14 mouse cellular contexts compared by ENCODE assay signal in the genomic region with DNA sequence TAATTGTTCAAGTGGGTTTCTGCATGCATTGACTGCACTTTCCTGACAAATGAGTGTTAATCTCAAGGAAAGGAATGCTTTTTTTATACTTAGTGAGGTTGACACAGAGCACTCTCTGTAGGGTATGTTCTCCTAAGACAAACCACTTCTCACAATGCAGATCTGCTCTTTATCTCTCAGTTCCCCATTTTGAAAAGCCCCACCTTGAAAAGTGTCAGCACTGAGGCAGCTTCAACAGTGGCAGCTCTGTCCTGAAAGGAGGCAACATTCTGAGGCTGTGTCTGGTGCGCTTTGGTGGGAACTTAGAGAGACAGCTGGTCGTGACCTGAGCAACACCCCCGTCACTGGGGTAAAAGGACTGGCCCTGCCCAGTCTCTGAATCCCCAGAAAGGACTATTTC. TPM values are rescaled to one million over a fixed set of nuclear protein-coding genes. Genes with fewer than 3 reads are reported as not detected.
A peak's percentile ranks its signal among the peaks of the same experiment; 100 is the strongest.
DNase-seq lines count a peak whose midpoint lies in the region; ATAC-seq and TF ChIP-seq lines count a peak whose summit lies in the region.
"Had no signal": no experiment of that assay in that cellular context is flagged by ENCODE, and none has a peak within 500 bp of the region (broad histone marks: within the 10 kb centered on the region; RNA-seq: fewer than 3 reads in every experiment).

No protein-coding gene starts in this region.

- no peak overlapping the region for H3K4me3 ChIP-seq in hindbrain, embryonic 10.5 days
- H3K4me3 ChIP-seq in hindbrain, embryonic 13.5 days, result no peak overlapping the region
- H3K4me3 ChIP-seq in neural tube, embryonic 11.5 days (ENCODE audit: low read depth, low read length), result no peak overlapping the region
- H3K4me3 ChIP-seq in spleen, adult 2 months (ENCODE audit: extremely low read depth, insufficient read depth, insufficient read length), result no peak overlapping the region
- H3K4me3 ChIP-seq: erythroblast, embryonic 14.5 days had no signal

- no peak for ATAC-seq in hindbrain, embryonic 13.5 days (ENCODE audit: low FRiP score)
- ATAC-seq in neural tube, embryonic 11.5 days (ENCODE audit: insufficient read depth, low FRiP score, low TSS enrichment), result no peak
- peak; percentile 71 for ATAC-seq in granulocyte monocyte progenitor cell, adult 5-6 weeks (replicated peaks; ENCODE audit: poor library complexity, severe bottlenecking)

- 41% methylated on average over 3 of the region's 3 CpGs for WGBS in hindbrain, embryonic 10.5 days
- WGBS in hindbrain, embryonic 13.5 days, result 53% methylated on average over 3 of the region's 3 CpGs
- WGBS in neural tube, embryonic 11.5 days, result 67% methylated on average over 3 of the region's 3 CpGs
- 22% methylated on average over 3 of the region's 3 CpGs for WGBS in spleen, adult 2 months

- TF ChIP-seq CTCF in spleen, adult 2 months (IDR thresholded peaks at IDR 0.05; ENCODE audit: extremely low read depth, insufficient read depth, insufficient read length, insufficient replicate concordance), result no peak

- no peak for DNase-seq in hindbrain, embryonic 10.5 days (ENCODE audit: low spot score)
- DNase-seq in neural tube, embryonic 11.5 days (ENCODE audit: low spot score), result no peak
- no peak for DNase-seq in neural tube, embryonic 10.5 days (ENCODE audit: extremely low spot score, low spot score)
- DNase-seq in spleen, adult 2 months (ENCODE audit: low read depth in 1 of 2, low spot score in 2 of 2), result peak; percentile 34 to 39
- DNase-seq in left cerebral cortex, postnatal 25 days (ENCODE audit: low spot score in 2 of 2), result no peak
- no peak for DNase-seq in adrenal gland, adult 2 months
- DNase-seq: cerebellum, adult 8-10 months; midbrain, embryonic 14.5 days had no signal

- no peak overlapping the region for H3K9ac ChIP-seq in hindbrain, embryonic 13.5 days
- H3K9ac ChIP-seq in neural tube, embryonic 11.5 days (ENCODE audit: low read length), result no peak overlapping the region

- peaks cover 27% of the 10 kb centered on the region for H3K4me1 ChIP-seq in hindbrain, embryonic 10.5 days (replicated peaks)
- H3K4me1 ChIP-seq in hindbrain, embryonic 13.5 days (replicated peaks), result peaks cover 11% of the 10 kb centered on the region
- no peaks in the 10 kb centered on the region for H3K4me1 ChIP-seq in neural tube, embryonic 11.5 days (ENCODE audit: control insufficient read depth, insufficient read depth, low read length)
- peaks cover 26% of the 10 kb centered on the region; the same call in 1 of the 2 replicates for H3K4me1 ChIP-seq in spleen, adult 2 months (ENCODE audit: control insufficient read depth, insufficient read depth, insufficient read length)

- intact Hi-C loops in left cerebral cortex, postnatal 25 days (cut with DNase I), result no loop called here

- H3K9me3 ChIP-seq in hindbrain, embryonic 10.5 days, result no peaks in the 10 kb centered on the region
- no peaks in the 10 kb centered on the region for H3K9me3 ChIP-seq in hindbrain, embryonic 13.5 days
- H3K9me3 ChIP-seq in neural tube, embryonic 11.5 days (ENCODE audit: control insufficient read depth, low read length), result no peaks in the 10 kb centered on the region

- no peak overlapping the region for H3K4me2 ChIP-seq in hindbrain, embryonic 13.5 days
- H3K4me2 ChIP-seq in neural tube, embryonic 11.5 days (ENCODE audit: low read depth), result no peak overlapping the region

- H3K27ac ChIP-seq in hindbrain, embryonic 10.5 days, result peak overlapping the region; percentile 57; the same call in 1 of the 2 replicates
- no peak overlapping the region for H3K27ac ChIP-seq in hindbrain, embryonic 13.5 days
- H3K27ac ChIP-seq in neural tube, embryonic 11.5 days (ENCODE audit: low read depth, low read length), result 0 out of 2 replicates have a peak overlapping the region, but pooled peaks have one; percentile 20
- peak overlapping the region; percentile 47 for H3K27ac ChIP-seq in spleen, adult 2 months (ENCODE audit: insufficient read depth, low read length)

- H3K36me3 ChIP-seq in hindbrain, embryonic 10.5 days, result peaks cover 57% of the 10 kb centered on the region
- H3K36me3 ChIP-seq in hindbrain, embryonic 13.5 days, result peaks cover 37% of the 10 kb centered on the region
- no peaks in the 10 kb centered on the region for H3K36me3 ChIP-seq in neural tube, embryonic 11.5 days (ENCODE audit: control insufficient read depth, insufficient read depth, low read length)
- no peaks in the 10 kb centered on the region for H3K36me3 ChIP-seq in spleen, adult 2 months (ENCODE audit: control insufficient read depth, insufficient read depth, low read length)

- TF ChIP-seq POLR2A in spleen, adult 2 months (IDR thresholded peaks at IDR 0.05; ENCODE audit: low read depth, low read length), result no peak

- H3K27me3 ChIP-seq in hindbrain, embryonic 10.5 days (ENCODE audit: insufficient read depth, poor library complexity, severe bottlenecking), result no peaks in the 10 kb centered on the region
- no peaks in the 10 kb centered on the region for H3K27me3 ChIP-seq in hindbrain, embryonic 13.5 days
- no peaks in the 10 kb centered on the region for H3K27me3 ChIP-seq in neural tube, embryonic 11.5 days (ENCODE audit: control insufficient read depth, insufficient read depth, low read length)
- no peaks in the 10 kb centered on the region for H3K27me3 ChIP-seq in spleen, adult 2 months (ENCODE audit: control insufficient read depth, insufficient read depth, low read length)

RNA-seq across cellular contexts. Expression of a gene that starts 22.5 kb away (rescaled TPM):
- 0.20 and 0.37 TPM in 2 replicates for polyA plus RNA-seq in hindbrain, embryonic 10.5 days (2016; fragmentation: Nextera tagmentation; extraction: Ambion mirVana)
- 0.21 and 0.58 TPM in 2 replicates for polyA plus RNA-seq in hindbrain, embryonic 13.5 days (2015; fragmentation: Nextera tagmentation; extraction: Ambion mirVana)
- polyA plus RNA-seq in neural tube, embryonic 11.5 days (2014; fragmentation: Nextera tagmentation; extraction: Ambion mirVana), result not detected in 2 replicates
- not detected in 2 replicates for total RNA-seq in granulocyte monocyte progenitor cell, adult 5-6 weeks (2014; fragmentation: Nextera tagmentation)
- total RNA-seq in granulocyte monocyte progenitor cell, adult 5-6 weeks (2017), result not detected in 2 replicates
- polyA plus RNA-seq in spleen, adult 2 months (2012; rRNA removed), result 0.16 and 0.37 TPM in 2 replicates
- under 1 TPM in 1 of 2 experiments, not detected in 1; 0.25 TPM for total RNA-seq in left cerebral cortex, postnatal 25 days (2021)
- under 1 TPM; 0.52 to 0.95 TPM for total RNA-seq in adrenal gland, adult 2 months (2021)
- polyA plus RNA-seq in adrenal gland, adult 2 months (2012; rRNA removed), result 2.2 and 3.4 TPM in 2 replicates
- polyA plus RNA-seq: erythroblast, embryonic 14.5 days had no signal

RNA-seq across cellular contexts. Expression of a gene that starts 35.7 kb away (rescaled TPM):
- not detected in 2 replicates for polyA plus RNA-seq in hindbrain, embryonic 10.5 days (2016; fragmentation: Nextera tagmentation; extraction: Ambion mirVana)
- polyA plus RNA-seq in hindbrain, embryonic 13.5 days (2015; fragmentation: Nextera tagmentation; extraction: Ambion mirVana), result not detected in 2 replicates
- not detected in 2 replicates for polyA plus RNA-seq in neural tube, embryonic 11.5 days (2014; fragmentation: Nextera tagmentation; extraction: Ambion mirVana)
- total RNA-seq in granulocyte monocyte progenitor cell, adult 5-6 weeks (2014; fragmentation: Nextera tagmentation), result not detected in 2 replicates
- not detected in 2 replicates for total RNA-seq in granulocyte monocyte progenitor cell, adult 5-6 weeks (2017)
- not detected in 2 replicates for polyA plus RNA-seq in spleen, adult 2 months (2012; rRNA removed)
- not detected for total RNA-seq in left cerebral cortex, postnatal 25 days (2021)
- not detected for total RNA-seq in adrenal gland, adult 2 months (2021)
- not detected in 2 replicates for polyA plus RNA-seq in adrenal gland, adult 2 months (2012; rRNA removed)
- total RNA-seq: adrenal gland, postnatal 14 days; left cerebral cortex, postnatal 36 days had no signal
- polyA plus RNA-seq: erythroblast, embryonic 14.5 days; midbrain, embryonic 14.5 days; stomach, embryonic 14.5 days had no signal

RNA-seq across cellular contexts. Expression of a gene that starts 55.8 kb away (rescaled TPM):
- polyA plus RNA-seq in hindbrain, embryonic 10.5 days (2016; fragmentation: Nextera tagmentation; extraction: Ambion mirVana), result 28.8 and 30.6 TPM in 2 replicates
- 25.3 and 27.7 TPM in 2 replicates for polyA plus RNA-seq in hindbrain, embryonic 13.5 days (2015; fragmentation: Nextera tagmentation; extraction: Ambion mirVana)
- polyA plus RNA-seq in neural tube, embryonic 11.5 days (2014; fragmentation: Nextera tagmentation; extraction: Ambion mirVana), result 24.4 and 31.6 TPM in 2 replicates
- 4.0 and 7.1 TPM in 2 replicates for total RNA-seq in granulocyte monocyte progenitor cell, adult 5-6 weeks (2014; fragmentation: Nextera tagmentation)
- total RNA-seq in granulocyte monocyte progenitor cell, adult 5-6 weeks (2017), result 4.6 and 5.7 TPM in 2 replicates
- 4.5 and 4.6 TPM in 2 replicates for polyA plus RNA-seq in spleen, adult 2 months (2012; rRNA removed)
- total RNA-seq in left cerebral cortex, postnatal 25 days (2021), result 10 to 100 TPM; 30.0 to 30.9 TPM
- total RNA-seq in adrenal gland, adult 2 months (2021), result 10 to 100 TPM; 16.1 to 17.6 TPM
- 14.0 and 16.5 TPM in 2 replicates for polyA plus RNA-seq in adrenal gland, adult 2 months (2012; rRNA removed)

RNA-seq across cellular contexts. Expression of a gene that starts 55.9 kb away (rescaled TPM):
- 24.6 and 31.7 TPM in 2 replicates for polyA plus RNA-seq in hindbrain, embryonic 10.5 days (2016; fragmentation: Nextera tagmentation; extraction: Ambion mirVana)
- 10.7 and 13.3 TPM in 2 replicates for polyA plus RNA-seq in hindbrain, embryonic 13.5 days (2015; fragmentation: Nextera tagmentation; extraction: Ambion mirVana)
- 19.7 and 20.8 TPM in 2 replicates for polyA plus RNA-seq in neural tube, embryonic 11.5 days (2014; fragmentation: Nextera tagmentation; extraction: Ambion mirVana)
- 25.2 and 31.1 TPM in 2 replicates for total RNA-seq in granulocyte monocyte progenitor cell, adult 5-6 weeks (2014; fragmentation: Nextera tagmentation)
- total RNA-seq in granulocyte monocyte progenitor cell, adult 5-6 weeks (2017), result 16.5 and 22.9 TPM in 2 replicates
- polyA plus RNA-seq in spleen, adult 2 months (2012; rRNA removed), result 3.2 and 3.5 TPM in 2 replicates
- total RNA-seq in left cerebral cortex, postnatal 25 days (2021), result 1 to 10 TPM; 8.1 to 9.1 TPM
- total RNA-seq in adrenal gland, adult 2 months (2021), result 1 to 10 TPM; 1.9 to 2.7 TPM
- 0.49 and 0.65 TPM in 2 replicates for polyA plus RNA-seq in adrenal gland, adult 2 months (2012; rRNA removed)

Comparison
In these comparisons a context has a peak if more than half of its experiments do, and no peak if none do; other contexts are left out.
1. DNase-seq: peak in spleen, adult 2 months (2 of 2); none in hindbrain, embryonic 10.5 days (single experiment), neural tube, embryonic 11.5 days (single experiment), neural tube, embryonic 10.5 days (single experiment), left cerebral cortex, postnatal 25 days (0 of 2) and adrenal gland, adult 2 months (single experiment).